Mouse (Mus musculus) spleen, postnatal 14 days (tissue): Measurements from ENCODE around the gene Slain2.
"Not testable (repeated sequence)": the region's sequence is repeated elsewhere in the genome, so short reads cannot be mapped to it uniquely, and the experiment has no call there.

Source experiments
- DNase-seq, 2 experiments: peaks; one replicate each; pipeline ENCODE4 v3.0.0; 2021 to 2022; ENCODE audit warnings: low spot score in 2 of 2

The Slain2 gene

DNA sequence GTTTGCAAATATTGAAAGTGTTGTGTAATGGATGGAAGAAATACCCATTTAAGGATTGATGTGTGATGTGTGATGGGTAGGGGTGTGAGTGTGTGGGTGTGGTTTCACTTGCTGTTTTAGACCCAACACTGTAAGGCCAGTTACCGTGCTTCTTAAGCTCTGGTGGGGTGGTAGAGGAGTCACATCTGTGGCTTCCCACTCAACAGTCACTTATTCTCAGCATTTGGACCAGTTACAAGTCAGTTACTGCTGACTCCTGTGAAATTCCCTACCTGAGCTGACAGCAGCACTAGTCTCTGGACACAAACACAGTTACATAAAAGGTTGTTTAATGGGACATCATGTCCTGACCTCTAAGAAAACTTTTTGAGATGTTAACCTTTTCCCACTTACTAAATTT is 34.0 kb downstream of the Slain2 start:
- no peak for DNase-seq

DNA sequence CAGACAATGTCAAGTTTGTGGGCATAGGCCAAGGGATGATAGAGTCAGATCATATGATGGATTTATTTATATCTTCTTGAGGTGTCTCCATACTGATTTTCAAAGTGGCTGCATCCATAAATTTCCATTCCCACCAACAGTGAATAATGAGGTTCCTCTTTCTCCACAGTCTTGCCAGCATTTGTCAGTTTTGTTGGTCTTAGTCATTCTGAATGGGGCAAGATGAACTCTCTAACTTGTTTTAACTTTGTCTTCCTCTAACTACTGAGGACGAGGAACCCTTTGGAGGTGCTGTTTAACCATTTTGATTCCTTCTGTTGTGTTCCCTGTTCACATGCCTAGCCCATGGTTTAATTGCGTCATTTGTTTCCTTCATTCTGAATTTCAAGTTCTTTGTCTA is 36.1 kb downstream of the Slain2 start:
- no peak for DNase-seq

- no peak for DNase-seq
These were observed 40.0 kb downstream of the Slain2 start for GRCm38 (mm10) chr5:72953996-72954604.

DNA sequence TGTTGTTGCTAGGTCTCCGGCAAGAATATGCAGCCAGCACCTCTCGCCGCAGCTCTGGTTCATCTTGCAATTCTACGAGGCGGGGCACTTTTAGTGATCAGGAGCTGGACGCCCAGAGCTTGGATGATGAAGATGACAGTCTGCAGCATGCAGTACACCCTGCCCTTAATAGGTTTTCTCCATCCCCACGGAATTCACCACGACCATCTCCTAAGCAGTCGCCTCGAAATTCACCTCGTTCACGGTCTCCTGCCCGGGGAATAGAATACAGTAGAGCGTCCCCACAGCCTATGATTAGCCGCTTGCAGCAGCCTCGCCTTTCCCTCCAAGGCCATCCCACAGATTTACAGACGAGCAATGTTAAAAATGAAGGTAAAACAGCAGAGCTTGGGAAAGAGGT is 43.2 kb downstream of the Slain2 start:
- DNase-seq: no peak

GRCm38 (mm10) chr5:72960096-72960495 is 46.0 kb downstream of the Slain2 start:
- no peak for DNase-seq

DNA sequence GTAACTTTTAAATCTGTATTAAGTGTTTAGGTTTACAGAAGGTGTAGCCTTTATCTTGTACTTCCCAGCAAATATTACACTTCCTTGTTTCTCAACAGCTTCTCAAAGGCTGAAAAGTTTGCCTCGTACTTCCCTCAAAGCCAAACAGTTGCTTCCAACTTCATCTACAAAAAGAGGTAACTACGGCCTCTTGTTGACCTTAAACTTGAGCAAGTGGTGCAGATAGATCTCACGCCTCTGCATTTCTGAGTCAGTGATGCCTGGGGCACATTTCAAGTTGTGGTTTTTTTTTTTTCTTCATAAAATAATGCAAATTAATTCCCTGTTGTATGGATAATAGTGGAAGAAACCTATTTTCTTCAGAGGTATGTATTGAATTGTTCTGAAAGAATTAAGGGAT is 51.6 kb downstream of the Slain2 start:
- DNase-seq: no peak

GRCm38 (mm10) chr5:72972435-72972834 is 58.3 kb downstream of the Slain2 start:
- DNase-seq: no peak

DNA sequence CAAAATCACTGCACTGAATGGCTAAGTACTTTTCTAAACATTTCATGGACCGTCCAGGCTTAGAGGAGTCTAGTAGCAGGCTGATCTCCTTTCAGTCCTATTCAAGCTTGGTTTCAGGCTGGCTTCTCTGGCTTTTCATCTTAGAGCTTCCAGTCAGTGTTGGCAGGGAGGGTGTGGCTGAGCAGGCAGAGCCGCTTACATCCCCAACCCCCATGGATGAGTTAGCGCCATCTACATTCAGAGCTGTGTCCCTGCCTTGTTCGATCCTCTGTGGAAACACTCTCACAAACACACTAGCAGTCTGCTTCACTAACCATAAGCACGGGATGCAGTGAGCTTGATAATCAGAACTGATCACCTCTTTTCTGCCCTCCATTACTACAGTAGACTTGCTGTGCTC is 58.8 kb downstream of the Slain2 start:
- DNase-seq: no peak

GRCm38 (mm10) chr5:72974602-72975001 is 60.5 kb downstream of the Slain2 start, which contains the start of gene Gm10135:
Gene Gm10135 (minus strand): TSS chr5:72974702.
- DNase-seq: no peak

DNA sequence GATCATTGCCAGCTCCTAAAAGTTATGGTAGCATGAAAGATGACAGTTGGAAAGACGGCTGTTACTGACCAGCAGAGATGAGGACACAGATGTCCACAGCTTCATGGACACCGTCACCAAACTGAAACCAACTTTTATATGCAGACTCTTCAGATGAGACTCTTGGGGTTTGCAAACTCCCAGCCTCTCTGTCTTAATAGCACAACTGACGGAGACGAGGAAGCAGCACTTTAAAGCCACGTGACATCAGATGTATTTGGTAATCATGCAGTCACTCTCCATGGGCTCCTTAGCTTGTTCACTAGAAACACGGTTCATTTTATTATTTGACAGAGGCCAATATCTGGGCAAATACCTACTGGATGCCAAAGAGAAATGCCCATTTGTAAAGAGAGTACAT is 61.9 kb downstream of the Slain2 start:
- no peak for DNase-seq

DNA sequence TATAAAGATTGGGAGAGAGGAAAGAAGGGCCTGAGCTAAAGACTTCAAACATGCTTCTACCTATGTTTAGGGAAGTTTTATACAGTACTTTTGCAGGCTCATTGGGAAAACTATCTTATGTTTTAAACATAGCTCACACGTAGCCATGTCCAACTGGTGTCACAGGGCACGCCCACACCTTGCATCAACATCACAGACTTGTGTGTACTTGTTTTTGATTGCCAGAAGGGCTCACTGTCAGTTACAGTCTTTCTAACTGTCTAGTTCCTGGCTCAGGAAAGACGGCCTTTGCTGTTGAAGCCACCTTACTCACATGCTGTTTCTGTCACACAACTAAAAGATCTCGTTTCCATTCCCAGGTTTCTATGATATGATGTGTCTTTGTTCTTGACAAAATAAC is 62.4 kb downstream of the Slain2 start:
- no peak for DNase-seq

GRCm38 (mm10) chr5:72984091-72984490 is 70.0 kb downstream of the Slain2 start:
- no peak for DNase-seq

GRCm38 (mm10) chr5:72987786-72988185 is 73.7 kb downstream of the Slain2 start:
- no peak for DNase-seq

DNA sequence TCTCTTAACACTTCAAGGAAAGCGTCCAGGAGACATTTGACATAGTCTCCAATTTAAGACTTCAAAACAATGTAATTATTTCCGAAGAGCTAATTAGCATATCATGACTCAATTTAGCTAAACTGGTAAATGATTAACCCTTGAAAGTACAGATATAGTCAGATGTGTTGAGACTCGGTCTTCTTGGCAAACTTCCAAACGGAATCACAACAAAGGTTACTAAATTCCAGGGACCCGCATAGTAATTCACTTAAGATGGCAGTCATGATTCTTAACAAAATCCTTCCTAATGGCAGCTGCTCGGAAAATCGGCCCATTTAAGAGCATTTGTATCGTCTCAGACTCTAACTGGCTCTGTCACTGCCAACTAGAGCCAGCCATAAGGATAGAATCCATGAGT is 75.7 kb downstream of the Slain2 start:
- DNase-seq: no peak

GRCm38 (mm10) chr5:72992474-72992873 is 78.4 kb downstream of the Slain2 start:
- DNase-seq: no peak

DNA sequence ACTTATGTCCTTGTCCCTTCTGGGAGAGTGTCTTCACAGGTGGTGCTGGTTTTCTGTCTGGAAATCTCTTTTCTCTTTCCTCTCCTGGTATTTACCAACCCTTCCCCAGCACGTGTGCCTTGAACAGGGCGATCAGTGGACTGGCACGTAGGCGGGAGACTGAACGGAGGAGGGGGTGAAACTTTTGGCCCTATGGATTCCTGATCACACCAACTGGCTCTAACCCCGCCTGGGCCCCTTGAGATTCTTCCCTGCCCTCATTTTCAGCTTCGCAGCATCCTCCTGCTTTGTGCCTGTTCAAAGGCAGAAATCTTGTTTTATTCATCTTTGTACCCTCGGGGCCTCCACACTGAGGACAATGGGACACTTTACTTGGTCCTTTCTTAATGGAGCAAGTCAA is 80.3 kb downstream of the Slain2 start:
- DNase-seq: no peak

DNA sequence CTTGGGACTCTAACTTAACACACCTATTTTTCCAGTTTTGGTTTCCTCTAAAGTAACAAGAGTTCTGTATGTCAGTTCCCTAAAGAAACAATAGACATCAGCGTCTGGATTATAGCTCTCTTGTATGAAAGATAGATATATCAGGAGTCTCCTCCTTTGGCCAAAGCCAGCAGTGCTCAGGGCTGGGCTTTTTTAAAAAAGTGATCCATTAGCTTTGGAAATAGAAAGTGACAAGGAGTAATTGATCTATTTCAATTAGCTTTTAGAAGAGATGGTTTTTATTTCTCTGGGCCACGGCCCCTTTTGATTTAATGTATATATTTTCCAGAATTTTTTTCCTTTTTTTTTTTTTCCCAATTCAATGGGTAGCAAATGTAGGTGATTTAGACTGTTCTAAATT is 80.8 kb downstream of the Slain2 start:
- DNase-seq: no peak

GRCm38 (mm10) chr5:72995379-72995778 is 81.3 kb downstream of the Slain2 start:
- no peak for DNase-seq

DNA sequence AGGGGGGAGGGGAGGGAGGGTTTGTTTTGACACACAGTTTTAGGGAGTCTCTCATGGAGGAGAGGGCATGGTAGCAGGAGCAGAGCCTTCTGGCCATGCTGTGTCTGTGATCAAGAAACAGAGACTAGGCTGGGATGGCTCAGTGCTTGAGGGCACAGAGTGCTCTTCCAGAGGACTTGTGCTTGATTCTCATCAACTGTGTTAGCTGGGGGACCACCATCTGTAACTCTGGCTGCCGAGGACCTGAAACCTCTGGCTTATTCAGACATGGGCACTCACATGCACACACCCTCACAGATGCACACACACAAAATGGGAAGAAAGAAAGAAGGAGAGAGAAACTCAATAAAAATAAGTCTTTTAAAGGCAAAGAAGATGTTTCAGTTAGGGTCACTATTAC is 84.4 kb downstream of the Slain2 start:
- DNase-seq: not testable (repeated sequence)

DNA sequence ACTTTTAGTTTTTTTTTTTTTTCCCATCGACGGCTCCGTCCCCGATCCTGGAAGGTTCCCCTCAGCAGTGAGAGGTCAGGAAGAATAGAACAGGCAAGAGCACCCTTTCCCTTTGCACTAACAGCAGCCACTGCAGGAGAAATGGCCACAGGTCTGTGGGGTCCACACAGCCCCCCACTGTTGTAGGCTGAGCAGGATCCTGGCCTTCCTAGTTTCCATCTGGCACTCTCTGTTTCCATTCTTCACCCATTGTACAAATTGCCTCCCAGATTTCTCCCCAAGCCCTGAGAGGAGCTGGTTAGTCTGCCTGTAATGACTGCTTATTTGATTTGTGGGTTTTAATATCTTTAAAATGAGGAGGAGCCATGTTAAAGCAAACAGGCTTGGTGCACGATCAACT is 89.9 kb downstream of the Slain2 start:
- no peak for DNase-seq

DNA sequence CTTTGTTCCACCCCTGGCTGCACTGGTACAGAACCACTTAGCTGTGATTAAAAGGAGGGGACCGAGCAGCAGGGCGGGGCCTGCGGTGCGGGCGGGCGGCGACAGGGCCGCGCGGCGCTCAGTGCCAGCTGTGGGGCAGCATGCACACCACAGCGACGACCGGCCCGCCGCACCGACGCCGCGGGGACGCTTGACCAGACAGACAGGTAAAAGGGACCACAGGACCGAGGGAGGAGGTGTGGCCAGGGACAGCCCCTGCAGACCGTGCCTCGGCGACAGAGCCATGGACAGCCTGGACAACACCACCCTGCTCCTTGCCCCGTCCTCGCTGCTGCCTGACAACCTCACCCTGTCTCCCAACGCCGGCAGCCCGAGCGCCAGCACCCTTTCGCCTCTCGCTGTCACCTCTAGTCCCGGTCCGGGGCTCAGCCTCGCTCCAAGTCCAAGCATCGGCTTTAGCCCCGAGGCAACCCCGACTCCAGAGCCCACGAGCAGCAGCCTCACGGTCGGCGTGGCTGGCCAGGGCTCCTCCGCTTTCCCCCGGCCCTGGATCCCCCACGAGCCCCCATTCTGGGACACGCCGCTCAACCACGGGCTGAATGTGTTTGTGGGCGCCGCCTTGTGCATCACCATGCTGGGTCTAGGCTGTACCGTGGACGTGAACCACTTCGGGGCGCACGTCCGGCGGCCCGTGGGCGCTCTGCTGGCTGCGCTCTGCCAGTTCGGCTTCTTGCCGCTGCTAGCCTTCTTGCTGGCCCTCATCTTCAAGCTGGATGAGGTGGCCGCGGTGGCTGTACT is 92.9 kb downstream of the Slain2 start, which contains the start of gene Slc10a4:
Gene Slc10a4 (plus strand): TSS at position 100 of the 798 bp plus-strand sequence.
- no peak for DNase-seq

- no peak for DNase-seq
These were observed 93.5 kb downstream of the Slain2 start for GRCm38 (mm10) chr5:73007582-73007959.

DNA sequence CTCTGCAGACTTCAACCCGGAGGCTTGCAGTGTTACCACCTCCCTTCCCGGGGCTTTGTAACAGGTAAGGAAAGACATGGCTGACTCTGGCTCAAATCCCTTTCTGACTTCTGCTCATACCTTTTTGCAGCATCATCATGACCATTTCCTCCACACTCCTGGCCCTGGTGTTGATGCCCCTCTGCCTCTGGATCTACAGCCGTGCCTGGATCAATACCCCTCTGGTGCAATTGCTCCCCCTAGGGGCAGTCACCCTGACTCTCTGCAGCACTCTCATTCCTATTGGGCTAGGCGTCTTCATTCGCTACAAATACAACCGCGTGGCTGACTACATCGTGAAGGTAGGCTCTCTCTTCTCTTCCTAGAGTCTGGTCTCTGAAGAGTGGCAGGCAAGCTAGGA is 94.1 kb downstream of the Slain2 start:
- DNase-seq: not testable (repeated sequence)
